Mouse (Mus musculus) cerebellum, adult 2 months (tissue): ENCODE data around the gene Phldb1. TPM values are rescaled to one million over a fixed set of nuclear protein-coding genes. Genes with fewer than 3 reads are reported as not detected.

Source experiments
- DNase-seq, 2 experiments: peaks; one replicate each; pipeline ENCODE4 v3.0.0; 2021
- H3K27ac ChIP-seq: fragments of 200-500 bp; 2 replicates; pipeline ENCODE4 v1.5.1; 2012; ENCODE audit warnings: low read length, control low read depth, inconsistent platforms; ENCODE audit not compliant: insufficient read depth
- H3K27me3 ChIP-seq: fragments of 200-500 bp; 2 replicates; pipeline ENCODE4 v1.6.1; 2012; ENCODE audit warnings: inconsistent platforms, mild to moderate bottlenecking, low read length, moderate library complexity; ENCODE audit not compliant: control insufficient read depth, insufficient read depth
- H3K4me1 ChIP-seq: fragments of 200-500 bp; 2 replicates; pipeline ENCODE4 v1.6.1; 2011; ENCODE audit warnings: low read length; ENCODE audit not compliant: control insufficient read depth, insufficient read depth
- H3K4me3 ChIP-seq: fragments of 200-500 bp; replicated peaks from 2 replicates; pipeline ENCODE3; 2011; ENCODE audit warnings: mild to moderate bottlenecking, low read depth, low read length, control low read depth; ENCODE audit not compliant: insufficient read depth
- CTCF ChIP-seq: fragments of 200-500 bp; IDR thresholded peaks from 2 replicates; pipeline ENCODE4 v1.5.1; 2011; ENCODE audit warnings: low read depth, mild to moderate bottlenecking, control low read depth, low read length, moderate library complexity, borderline replicate concordance; ENCODE audit not compliant: insufficient read depth
- POLR2A ChIP-seq: fragments of 200-500 bp; IDR thresholded peaks from 2 replicates; pipeline ENCODE4 v1.6.1; 2011; ENCODE audit warnings: low read length, control low read depth, borderline replicate concordance; ENCODE audit not compliant: insufficient read depth
- WGBS: fragments of 180-500 bp; shearing (Covaris S2); methylation state at CpG from one replicate; pipeline ENCODE4 v1.1.7; 2018; 5-methylcytosine and 5-hydroxymethylcytosine counted together
- polyA plus RNA-seq: library from polyadenylated mRNA; depleted of rRNA; stranded (reverse); fragments of >200 nt; gene quantifications from 2 replicates; pipeline ENCODE4 v1.2.3, GENCODE M21; 2012

The Phldb1 gene
- polyA plus RNA-seq, 1 experiment = 194 TPM

DNA sequence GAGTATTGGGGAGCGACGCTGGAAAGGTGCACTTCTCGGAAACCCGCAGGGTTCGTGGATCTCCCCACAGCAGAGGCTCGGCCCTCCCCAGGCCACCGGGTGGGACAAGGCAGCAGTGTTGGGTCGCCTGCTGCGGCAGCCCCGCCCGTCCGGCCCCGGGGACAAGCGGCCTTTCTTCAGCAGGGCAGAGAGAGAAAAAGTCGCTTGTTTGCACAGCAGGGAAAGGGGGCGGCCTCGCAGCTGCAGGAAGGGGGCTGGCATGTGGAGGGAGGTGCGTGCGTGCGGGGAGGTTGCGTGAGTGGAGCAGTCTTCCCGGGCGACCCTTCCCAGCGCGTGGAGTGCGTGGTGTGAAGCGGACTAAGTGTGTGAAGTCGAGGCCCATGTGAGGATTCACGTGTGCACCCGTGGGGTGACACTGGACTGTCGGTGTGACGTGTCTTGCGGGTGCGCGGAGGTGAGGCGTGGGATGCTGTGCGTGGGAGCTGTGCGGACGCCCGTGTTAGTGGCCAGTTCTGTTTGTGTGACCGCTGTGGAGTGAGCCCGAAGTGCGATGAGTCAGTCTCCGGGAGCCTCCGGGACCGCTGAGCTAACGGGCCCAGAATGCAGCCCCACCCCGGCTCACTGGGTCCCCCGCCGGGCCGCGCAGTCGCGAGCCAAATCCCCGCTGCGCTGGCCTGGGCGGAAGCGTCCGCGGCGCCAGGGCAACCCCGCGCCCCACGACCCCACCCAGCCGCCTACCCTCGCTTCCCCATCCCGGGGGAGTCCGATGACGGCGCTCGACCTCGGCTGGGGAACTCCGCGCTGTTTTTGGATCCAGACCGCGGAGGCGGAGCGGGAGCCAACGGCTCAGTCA is 1.1 kb downstream of the Phldb1 start:
- Histone ChIP-seq H3K4me1 (peaks cover 6% of the 10 kb centered on the region; the same call in 1 of the 2 replicates), H3K27me3 (no peaks in the 10 kb centered on the region), H3K4me3 (peak overlapping the region; percentile 47), H3K27ac (peak overlapping the region; percentile 8; the same call in 1 of the 2 replicates)
- peak; percentile 61 to 62 for DNase-seq
- WGBS = 4% methylated on average over 78 of the region's 79 CpGs
- TF ChIP-seq POLR2A (no peak), CTCF (no peak)

DNA sequence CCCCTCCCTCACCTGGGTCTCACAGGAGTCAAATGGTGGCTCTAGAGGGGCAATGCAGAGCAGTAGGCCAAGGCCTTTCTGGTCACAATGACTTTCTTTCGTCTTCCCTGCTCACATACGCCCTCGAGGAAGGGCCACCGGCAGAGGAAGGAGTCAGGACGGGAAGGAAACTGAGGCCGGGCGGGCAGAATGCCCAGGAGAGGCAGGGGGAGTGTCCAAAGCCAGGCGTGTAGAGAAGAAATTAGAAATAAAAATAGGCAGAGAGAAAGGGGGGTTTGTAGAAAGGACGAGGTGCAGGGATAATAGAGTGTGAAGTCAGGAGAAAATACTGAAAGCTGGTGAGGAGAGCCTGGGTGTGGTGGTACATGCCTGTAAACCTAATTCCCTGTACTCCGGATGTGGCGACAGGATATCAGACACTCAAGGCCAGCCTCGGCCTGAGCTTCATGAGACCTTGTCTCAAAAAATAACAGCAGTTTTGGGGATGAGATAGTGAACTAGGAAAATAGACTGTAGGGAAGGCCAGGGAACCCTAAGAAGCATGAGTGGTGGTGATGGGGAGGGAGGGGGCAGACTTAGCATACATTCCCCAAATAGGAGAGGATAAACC is 2.0 kb downstream of the Phldb1 start:
- WGBS = 92% methylated on average over 12 of the region's 12 CpGs
- Histone ChIP-seq H3K27ac (peak overlapping the region; percentile 8; the same call in 1 of the 2 replicates), H3K4me1 (peaks cover 6% of the 10 kb centered on the region; the same call in 1 of the 2 replicates), H3K27me3 (no peaks in the 10 kb centered on the region), H3K4me3 (no peak overlapping the region)
- DNase-seq = no peak
- no peak for TF ChIP-seq POLR2A
- TF ChIP-seq CTCF = no peak

GRCm38 (mm10) chr9:44732130-44732549 is 2.9 kb downstream of the Phldb1 start:
- 89% methylated on average over 5 of the region's 5 CpGs for WGBS
- Histone ChIP-seq H3K27ac (no peak overlapping the region), H3K27me3 (no peaks in the 10 kb centered on the region), H3K4me1 (peaks cover 6% of the 10 kb centered on the region; the same call in 1 of the 2 replicates), H3K4me3 (no peak overlapping the region)
- no peak for DNase-seq
- no peak for TF ChIP-seq POLR2A
- no peak for TF ChIP-seq CTCF

DNA sequence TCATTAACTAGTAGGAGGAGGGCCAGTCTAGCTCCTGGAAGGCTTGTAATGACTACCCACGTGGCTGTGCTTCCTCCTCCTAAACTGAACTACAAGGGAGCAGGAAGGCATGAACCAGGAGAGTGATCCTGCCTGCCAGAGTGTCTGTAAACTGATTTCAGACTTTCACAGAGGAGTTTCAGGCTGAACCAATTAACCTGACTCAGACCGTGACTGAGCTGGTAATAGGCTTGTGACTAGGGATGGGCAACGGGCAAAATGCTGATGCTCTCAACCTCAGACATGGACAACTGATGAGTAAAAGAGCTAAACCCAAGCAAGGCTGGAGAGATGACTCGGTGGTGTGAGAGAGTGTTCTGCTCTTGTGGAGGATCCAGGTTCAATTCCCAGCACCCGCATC is 7.6 kb downstream of the Phldb1 start:
- DNase-seq = no peak
- no peaks in the 10 kb centered on the region for H3K27me3 ChIP-seq
- H3K4me1 ChIP-seq = no peaks in the 10 kb centered on the region
- no peak overlapping the region for H3K4me3 ChIP-seq
- WGBS = 85% methylated on average over 5 of the region's 5 CpGs
- H3K27ac ChIP-seq = no peak overlapping the region
- TF ChIP-seq CTCF = no peak
- TF ChIP-seq POLR2A = no peak

GRCm38 (mm10) chr9:44726431-44727146 is 8.4 kb downstream of the Phldb1 start:
- 62% methylated on average over 10 of the region's 10 CpGs for WGBS
- no peak for DNase-seq
- Histone ChIP-seq H3K27ac (no peak overlapping the region), H3K4me1 (0 out of 2 replicates have a peak, but pooled peaks cover 3% of the 10 kb centered on the region), H3K4me3 (no peak overlapping the region), H3K27me3 (no peaks in the 10 kb centered on the region)
- TF ChIP-seq POLR2A (no peak), CTCF (no peak)

GRCm38 (mm10) chr9:44724665-44725064 is 10.3 kb downstream of the Phldb1 start:
- 70% methylated on average over 2 of the region's 2 CpGs for WGBS
- Histone ChIP-seq H3K27ac (no peak overlapping the region), H3K27me3 (no peaks in the 10 kb centered on the region), H3K4me3 (no peak overlapping the region), H3K4me1 (peaks cover 10% of the 10 kb centered on the region)
- DNase-seq = no peak
- TF ChIP-seq POLR2A (no peak), CTCF (no peak)

GRCm38 (mm10) chr9:44724223-44724622 is 10.8 kb downstream of the Phldb1 start:
- H3K4me3 ChIP-seq = no peak overlapping the region
- no peak overlapping the region for H3K27ac ChIP-seq
- peaks cover 15% of the 10 kb centered on the region for H3K4me1 ChIP-seq
- WGBS = 65% methylated on average over 6 of the region's 6 CpGs
- peak in 1 of 2 experiments; percentile 51 for DNase-seq
- TF ChIP-seq CTCF = no peak
- no peak for TF ChIP-seq POLR2A
- H3K27me3 ChIP-seq = no peaks in the 10 kb centered on the region
